Mouse (Mus musculus) embryonic stem cell, embryonic (primary cell): Measurements from ENCODE around the gene Ankrd39.

Experiments used
- CTCF ChIA-PET, 4 experiments: fragments of 300-600 bp in 2 of 4; fragments of 350-600 bp in 2 of 4; sonication (Branson Sonifier 250); formaldehyde crosslinking; loops; one replicate each; lab custom pipeline; 2022; ENCODE audit warnings: inconsistent platforms in 2 of 4; lab: Charles Lee
- POLR2A ChIA-PET, 4 experiments: fragments of 300-600 bp in 2 of 4; fragments of 350-600 bp in 2 of 4; sonication (Branson Sonifier 250); formaldehyde crosslinking; loops; one replicate each; lab custom pipeline; 2022; ENCODE audit warnings: antibody characterized with exemption in 4 of 4, inconsistent platforms in 1 of 4; lab: Charles Lee

Gene Ankrd39

DNA sequence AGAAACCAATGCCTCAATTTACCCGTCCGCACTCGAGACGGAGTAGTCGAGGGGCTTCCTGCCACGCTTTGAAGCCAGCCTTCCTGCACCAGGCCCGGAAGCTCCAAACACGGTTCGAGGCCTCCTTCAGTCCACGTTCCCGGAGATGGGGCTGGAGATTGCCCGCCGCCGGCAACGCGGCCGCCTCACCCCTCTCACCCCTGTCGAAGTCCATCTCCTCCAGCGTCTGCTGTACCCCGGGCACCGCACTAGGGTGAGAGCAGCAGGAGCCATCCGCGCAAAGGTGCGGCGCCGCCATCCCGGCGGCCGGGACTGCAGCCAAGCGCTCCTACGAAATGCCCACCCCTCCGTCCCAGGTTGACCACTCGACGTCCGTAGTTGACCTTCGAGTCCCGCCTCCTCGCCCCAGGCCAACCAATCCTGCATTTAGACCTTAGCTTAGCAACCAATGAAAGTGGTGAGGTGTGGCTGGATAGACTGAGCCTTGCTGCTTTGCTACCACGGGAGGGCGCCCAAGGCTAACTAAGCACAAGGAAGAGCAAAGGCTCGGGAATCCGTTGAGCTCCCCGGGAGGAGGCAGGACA, at the start of gene Ankrd39:
TSS of gene Ankrd39 (minus strand) at position 558 of the 584 bp plus-strand sequence.
- ChIA-PET POLR2A (interaction anchor here (0.6 to 5.0 kb wide), 92 partner anchors 8 to 240 kb away, joined by 3 to 57 read pairs (median 4); partner anchors contain the start of genes Fam178b (in 3 of the 4), Sema4c (in 3 of the 4), 4933424G06Rik (in 1 of the 4) and Ankrd23 (in 1 of the 4)), CTCF (interaction anchor here (0.5 to 4.3 kb wide), 178 partner anchors 8 to 1793 kb away, joined by 3 to 131 read pairs (median 5); partner anchors contain the start of genes Fam178b (in 4 of the 4), Sema4c (in 4 of the 4), Cox5b (in 3 of the 4) and 4933424G06Rik (in 2 of the 4))

DNA sequence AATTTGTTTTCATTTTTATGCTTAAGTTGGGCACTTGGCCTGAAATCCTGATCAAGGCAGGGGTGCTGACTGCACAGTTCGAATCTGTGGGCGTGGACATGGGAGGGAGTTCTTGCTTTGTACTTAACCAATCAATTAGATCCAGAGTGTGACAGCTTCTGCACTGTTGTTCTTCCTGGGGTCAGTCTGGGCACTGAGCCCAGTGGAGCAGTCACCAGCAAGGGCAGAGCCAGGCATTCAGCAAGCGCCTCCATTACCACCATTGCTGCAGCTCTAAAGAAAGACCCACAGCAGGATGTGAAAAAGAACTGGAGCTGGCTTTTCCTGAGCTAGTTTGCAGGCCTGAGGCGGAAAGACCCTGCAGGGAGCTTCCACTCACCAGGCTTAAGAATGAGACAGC, 48.9 kb upstream of the Ankrd39 start:
- CTCF ChIA-PET = interaction anchor here in 2 of 4 experiments (0.5 to 1.6 kb wide), 4 partner anchors 20 to 49 kb away, joined by 3 to 4 read pairs (median 4); partner anchors contain the start of gene Ankrd39 (in 2 of the 2)
- POLR2A ChIA-PET = interaction anchor here in 3 of 4 experiments (0.5 to 1.7 kb wide), 9 partner anchors 9 to 68 kb away, joined by 3 to 5 read pairs (median 3); partner anchors contain the start of gene Ankrd39 (in 1 of the 3)

DNA sequence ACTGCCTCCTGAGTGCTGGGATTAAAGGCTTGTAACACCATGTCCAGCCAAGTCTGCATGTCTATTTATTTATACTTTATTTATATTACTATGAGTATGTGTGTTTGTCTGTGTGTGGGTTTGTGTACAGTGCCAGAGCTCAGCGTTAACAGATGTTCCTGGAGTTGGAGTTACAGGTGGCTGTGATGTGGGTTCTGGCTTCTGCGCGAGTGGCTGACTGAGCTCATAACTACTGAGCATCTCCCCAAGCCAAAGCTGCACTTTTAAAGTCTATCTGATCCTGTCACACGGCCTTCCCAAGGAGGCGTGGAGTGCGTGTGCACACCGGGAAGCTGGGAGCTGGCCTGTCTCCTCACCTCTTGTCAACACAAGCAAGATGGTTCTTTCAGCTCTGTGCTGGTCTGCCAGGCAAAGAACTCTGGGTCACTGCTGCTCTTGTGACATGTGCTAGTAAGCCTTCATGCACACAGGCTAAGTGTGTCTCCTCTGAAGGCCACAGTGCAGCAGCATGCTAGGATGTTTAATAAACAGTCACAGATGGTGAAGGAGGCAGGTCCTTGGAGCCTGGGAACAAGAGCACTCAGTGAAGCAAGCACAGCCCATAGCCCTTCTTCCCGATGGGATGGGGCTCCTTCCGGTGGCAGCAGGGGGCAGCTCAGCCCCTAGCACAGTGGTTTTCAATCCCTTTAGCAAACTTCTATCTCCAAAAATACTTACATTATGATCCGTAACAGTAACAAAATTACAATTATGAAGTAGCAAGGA, 48.1 kb upstream of the Ankrd39 start:
- CTCF ChIA-PET = interaction anchor here in 3 of 4 experiments (0.5 to 1.6 kb wide), 6 partner anchors 21 to 48 kb away, joined by 3 to 4 read pairs (median 4); partner anchors contain the start of genes Ankrd39 (in 3 of the 3) and Sema4c (in 1 of the 3)

DNA sequence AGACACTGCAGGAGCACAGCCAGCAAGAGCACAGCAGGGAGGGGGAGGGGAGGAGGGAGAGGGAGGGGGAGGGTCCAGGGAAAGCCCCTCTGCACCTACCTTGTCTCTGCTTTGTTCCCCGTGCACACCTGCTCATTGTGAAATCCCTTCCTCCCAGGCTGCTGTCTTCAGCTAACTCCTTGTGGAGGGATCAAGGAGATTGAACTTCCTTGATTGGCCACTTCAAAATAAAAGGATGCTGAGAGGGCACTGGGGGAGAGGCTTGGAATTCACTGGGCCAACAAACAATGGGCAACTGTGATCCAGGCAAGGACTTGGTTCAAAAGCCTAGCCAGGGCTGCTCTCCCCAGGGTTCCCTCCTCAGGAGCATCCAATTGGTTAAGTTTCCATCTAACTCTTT, 45.9 kb upstream of the Ankrd39 start:
- ChIA-PET CTCF (interaction anchor here in 1 of 4 experiments (0.8 to 2.4 kb wide), 3 partner anchors 13 to 46 kb away, joined by 3 to 10 read pairs (median 3); partner anchors contain the start of gene Ankrd39), POLR2A (interaction anchor here in 2 of 4 experiments (0.7 to 1.4 kb wide), 10 partner anchors 9 to 497 kb away, joined by 3 to 5 read pairs (median 4); no protein-coding TSS in a partner anchor)

More for the DNA sequence above, 48.1 kb upstream of the Ankrd39 start:
- POLR2A ChIA-PET = interaction anchor here in 3 of 4 experiments (0.5 to 1.7 kb wide), 8 partner anchors 9 to 47 kb away, joined by 3 to 5 read pairs (median 3); no protein-coding TSS in a partner anchor

DNA sequence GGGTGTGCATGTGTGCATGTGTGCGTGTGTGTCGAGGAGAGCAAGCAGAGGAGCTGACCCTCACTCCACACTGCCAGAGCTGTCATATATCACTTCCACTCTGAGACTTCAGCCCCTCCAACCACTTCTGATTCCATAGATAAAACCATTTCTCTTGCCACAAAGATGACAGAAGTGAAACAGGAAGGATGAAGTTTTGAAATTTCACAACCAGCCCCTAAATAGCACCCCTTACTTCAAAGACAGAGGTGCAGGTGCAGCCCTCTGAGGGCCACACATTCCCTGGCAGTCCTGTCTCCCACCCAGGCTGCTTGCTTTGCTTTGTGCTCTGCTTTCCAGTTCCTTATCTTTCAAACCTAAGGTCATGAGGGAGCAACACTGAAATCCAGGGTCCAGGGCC, 44.2 kb upstream of the Ankrd39 start:
- POLR2A ChIA-PET = interaction anchor here in 2 of 4 experiments (0.6 to 0.7 kb wide), 4 partner anchors 23 to 426 kb away, joined by 3 to 4 read pairs (median 4); no protein-coding TSS in a partner anchor
- CTCF ChIA-PET = interaction anchor here in 1 of 4 experiments (2.4 kb wide), 1 partner anchor 44 kb away, joined by 10 read pairs; the partner anchor contains the start of gene Ankrd39

DNA sequence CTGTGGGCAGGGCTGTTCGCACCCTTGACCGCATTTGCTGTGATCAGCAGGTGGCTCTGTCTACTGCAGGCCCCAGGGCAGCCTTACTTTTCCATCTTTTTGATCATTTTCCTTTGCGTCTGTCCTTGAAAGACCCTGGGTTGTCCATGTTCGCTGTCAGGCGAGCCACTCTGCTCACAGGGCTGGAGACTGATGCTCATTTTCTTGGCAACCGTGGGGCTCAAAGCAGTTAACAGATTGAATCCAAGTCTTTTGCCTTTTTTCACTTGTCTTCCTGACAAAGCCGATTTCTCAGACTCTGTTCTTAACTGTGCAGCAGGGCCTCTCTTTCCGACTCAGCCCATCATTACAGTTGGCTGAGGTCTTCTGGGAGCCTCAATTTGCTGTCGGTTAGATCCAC, 43.4 kb upstream of the Ankrd39 start:
- CTCF ChIA-PET = no interaction called here
- POLR2A ChIA-PET = interaction anchor here in 1 of 4 experiments (2.8 kb wide), 1 partner anchor 11 kb away, joined by 10 read pairs; no protein-coding TSS in a partner anchor

DNA sequence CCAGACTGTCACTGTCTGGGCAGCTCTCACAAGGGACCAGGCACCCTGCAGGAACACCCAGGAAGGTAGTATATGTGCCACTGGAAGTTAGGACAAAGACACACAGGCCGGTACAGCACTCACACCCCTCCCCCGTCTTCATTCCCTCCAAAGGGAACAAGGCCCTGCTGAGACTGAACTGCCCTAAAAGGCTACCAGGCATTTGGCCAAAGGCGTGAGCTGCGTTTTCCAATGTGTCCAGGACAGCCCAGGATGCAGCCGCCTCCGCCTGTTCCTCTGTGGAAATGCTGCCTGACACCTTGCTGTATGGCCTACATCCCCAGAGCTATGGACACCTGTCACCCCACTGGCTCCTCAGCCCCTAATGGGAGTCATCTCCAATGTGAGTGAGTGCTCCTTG, 42.2 kb upstream of the Ankrd39 start:
- ChIA-PET CTCF (no interaction called here), POLR2A (interaction anchor here in 2 of 4 experiments (0.6 to 2.8 kb wide), 9 partner anchors 9 to 231 kb away, joined by 3 to 10 read pairs (median 3); partner anchors contain the start of gene Sema4c (in 1 of the 2))

DNA sequence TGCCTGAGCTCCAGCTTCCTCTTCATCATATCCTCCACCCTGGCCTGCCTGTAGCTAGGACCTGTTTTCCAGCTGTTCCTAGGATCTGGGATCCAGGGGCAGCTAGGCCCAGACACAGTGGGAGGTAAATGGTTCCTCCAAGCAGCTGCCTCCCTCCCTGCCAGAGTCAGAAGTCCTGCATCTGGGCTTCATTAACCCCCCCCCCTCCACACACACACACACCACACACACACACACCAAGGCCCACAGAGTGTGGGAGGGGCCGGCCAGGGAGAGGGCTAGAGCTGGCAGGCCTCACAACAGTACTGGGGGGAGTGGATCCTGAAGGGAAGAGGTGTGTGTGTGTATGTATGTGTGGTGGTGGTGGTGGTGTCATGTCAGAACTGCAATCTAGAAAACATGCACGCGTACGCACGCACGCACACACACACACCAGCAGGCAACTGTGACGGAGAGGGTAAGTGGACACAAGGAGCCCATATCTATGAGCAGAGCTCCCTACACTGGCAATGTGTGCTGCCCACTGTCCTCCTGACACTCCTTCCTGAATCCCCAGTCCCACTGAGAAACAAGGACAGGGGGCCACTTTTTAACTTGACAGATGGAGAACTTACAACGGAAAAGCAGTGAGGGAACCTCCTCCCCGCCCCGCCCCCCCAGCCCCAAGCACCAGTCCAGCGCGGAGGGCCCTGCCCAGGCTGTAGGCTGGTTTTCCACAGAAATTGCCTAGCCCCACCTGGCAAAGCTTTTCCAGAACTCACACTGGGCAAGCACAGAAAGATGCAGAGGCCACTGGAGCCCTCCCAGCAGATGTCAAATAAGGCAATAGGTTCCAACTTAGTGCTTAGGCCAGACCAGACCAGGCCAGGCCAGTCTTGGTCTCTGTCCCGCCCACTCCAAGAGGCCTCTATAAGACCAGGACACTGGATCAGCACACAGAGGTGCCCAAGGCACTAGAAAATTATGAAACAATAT, 41.5 kb upstream of the Ankrd39 start:
- CTCF ChIA-PET = interaction anchor here in 3 of 4 experiments (0.7 to 1.5 kb wide), 5 partner anchors 10 to 1091 kb away, joined by 3 to 7 read pairs (median 3); partner anchors contain the start of gene Ankrd39 (in 1 of the 3)
- POLR2A ChIA-PET = interaction anchor here in 2 of 4 experiments (0.5 to 4.0 kb wide), 19 partner anchors 8 to 230 kb away, joined by 3 to 10 read pairs (median 3); partner anchors contain the start of genes Ankrd39 (in 1 of the 2) and Sema4c (in 1 of the 2)

DNA sequence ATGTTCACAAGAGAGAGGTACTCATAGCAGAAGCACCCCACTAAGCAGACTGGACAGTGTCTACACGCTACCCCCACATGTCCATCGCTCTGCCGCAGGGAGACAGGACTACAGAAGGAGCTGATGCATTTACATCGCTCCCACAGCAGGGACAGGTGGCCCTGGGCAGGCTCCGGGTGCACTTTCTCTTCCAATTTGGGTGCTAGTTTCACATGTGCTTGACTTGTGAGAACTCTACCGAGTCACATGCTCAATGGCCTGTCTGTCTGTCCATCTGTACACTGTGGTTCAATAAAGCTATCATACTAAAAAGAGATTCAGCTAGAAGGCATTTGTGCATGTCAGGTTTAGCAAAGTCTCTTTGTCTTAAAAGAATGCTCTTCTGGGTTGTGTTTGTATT, 40.6 kb upstream of the Ankrd39 start:
- POLR2A ChIA-PET = interaction anchor here in 3 of 4 experiments (0.5 to 4.0 kb wide), 15 partner anchors 8 to 121 kb away, joined by 3 to 10 read pairs (median 3); partner anchors contain the start of genes Ankrd39 (in 2 of the 3) and 4933424G06Rik (in 1 of the 3)
- CTCF ChIA-PET = interaction anchor here in 2 of 4 experiments (1.1 to 1.5 kb wide), 3 partner anchors 11 to 40 kb away, joined by 3 to 4 read pairs (median 3); partner anchors contain the start of gene Ankrd39 (in 1 of the 2)

DNA sequence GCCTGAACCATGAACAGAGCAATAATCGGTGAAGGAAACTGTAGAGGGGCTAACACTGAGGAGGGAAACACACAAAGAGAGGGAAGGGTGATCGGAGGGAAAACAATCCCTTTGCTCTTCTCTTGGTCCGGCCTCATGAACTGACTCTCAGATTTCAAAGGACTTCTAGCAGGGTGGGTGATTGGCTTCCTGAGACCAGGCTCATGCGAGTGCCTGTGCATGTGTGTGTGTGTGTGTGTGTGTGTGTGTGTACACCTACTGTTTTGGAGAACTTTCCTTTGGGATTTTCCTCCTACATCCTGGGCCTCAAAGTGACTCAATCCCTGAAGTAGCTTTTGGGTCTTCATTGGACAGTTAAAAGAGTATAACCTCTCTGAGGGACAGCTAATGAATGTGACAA, 39.0 kb upstream of the Ankrd39 start:
- CTCF ChIA-PET = interaction anchor here in 1 of 4 experiments (0.5 kb wide), 1 partner anchor 32 kb away, joined by 3 read pairs; no protein-coding TSS in a partner anchor
- POLR2A ChIA-PET = interaction anchor here in 2 of 4 experiments (0.9 to 4.0 kb wide), 3 partner anchors 16 to 43 kb away, joined by 4 to 10 read pairs (median 4); no protein-coding TSS in a partner anchor

DNA sequence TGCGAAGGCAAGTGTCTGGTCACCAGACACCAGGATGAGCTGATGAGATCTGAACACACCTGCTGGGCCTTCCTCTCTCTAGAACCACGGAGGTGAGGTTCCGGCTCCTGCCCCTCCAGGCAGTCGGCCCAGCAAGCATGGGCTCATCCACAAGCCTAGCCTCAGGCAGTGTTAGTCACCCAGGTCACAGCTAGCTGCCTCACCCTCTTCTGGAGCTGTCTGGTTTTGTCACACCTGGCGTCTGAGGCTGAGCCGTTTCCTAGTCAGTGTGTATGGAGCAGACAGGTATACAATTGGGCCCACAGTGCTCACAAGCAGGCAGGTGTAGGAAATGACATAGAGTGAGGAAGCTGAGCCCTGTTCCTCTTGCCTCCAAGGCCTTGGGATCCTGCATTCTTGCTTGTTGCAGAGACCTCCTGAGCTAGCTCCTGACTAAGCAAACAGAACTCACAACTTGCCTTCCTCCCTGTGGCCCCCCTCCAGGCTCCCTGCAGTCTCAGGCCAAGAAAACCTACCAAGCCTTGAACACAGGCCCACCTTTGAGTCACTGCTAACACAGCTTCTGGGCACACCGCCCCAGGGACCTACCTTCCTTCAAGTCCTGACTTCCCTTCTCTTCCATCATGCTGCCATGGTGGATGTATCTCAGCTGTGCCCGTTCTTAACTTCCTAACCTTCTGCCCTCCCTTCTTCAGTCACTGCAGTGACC, 36.3 kb upstream of the Ankrd39 start:
- CTCF ChIA-PET = interaction anchor here in 3 of 4 experiments (0.7 to 2.1 kb wide), 5 partner anchors 32 to 163 kb away, joined by 3 to 6 read pairs (median 4); partner anchors contain the start of gene Ankrd39 (in 2 of the 3)
- POLR2A ChIA-PET = interaction anchor here in 3 of 4 experiments (0.6 to 3.3 kb wide), 19 partner anchors 9 to 368 kb away, joined by 3 to 10 read pairs (median 3); partner anchors contain the start of genes Ankrd39 (in 1 of the 3) and Sema4c (in 1 of the 3)

DNA sequence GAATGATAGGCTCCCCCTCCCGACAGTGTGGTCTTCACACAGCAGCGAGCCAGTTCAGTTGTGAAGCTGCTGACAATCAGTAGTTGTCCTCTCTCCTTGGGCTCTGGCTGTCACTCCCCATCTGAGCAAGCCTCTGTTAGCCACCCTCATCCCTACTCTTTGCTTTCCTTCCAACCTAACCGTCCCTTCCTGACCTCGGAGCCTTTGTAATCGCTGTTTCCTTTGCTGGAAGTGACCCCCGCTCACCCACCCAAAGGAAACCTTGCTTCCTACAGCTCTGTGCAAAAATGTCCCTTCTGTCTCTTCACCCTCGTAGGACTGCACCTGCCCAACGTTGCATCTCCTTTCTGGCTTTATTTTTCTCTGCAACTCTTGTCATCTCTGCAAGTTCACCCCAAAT, 35.0 kb upstream of the Ankrd39 start:
- CTCF ChIA-PET = no interaction called here

DNA sequence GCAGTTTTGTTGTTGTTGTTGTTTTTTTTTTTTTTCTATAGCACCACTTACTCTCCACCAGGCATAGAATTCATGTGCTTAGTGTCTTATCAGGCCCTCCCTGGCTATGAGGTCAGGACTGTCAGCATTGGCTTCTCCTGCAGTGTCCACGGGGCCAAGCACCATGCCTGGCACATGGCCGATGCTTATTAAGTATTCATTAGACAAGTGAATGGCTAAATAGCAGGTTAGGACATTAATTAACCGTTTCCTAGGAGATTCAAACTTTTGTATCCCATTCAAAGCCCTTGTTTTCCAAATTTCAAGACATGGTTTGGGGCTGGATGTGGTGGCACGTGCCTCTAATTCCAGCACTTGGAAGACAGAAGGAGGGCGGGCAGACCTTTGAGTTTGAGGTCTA, 34.0 kb upstream of the Ankrd39 start:
- ChIA-PET POLR2A (interaction anchor here in 2 of 4 experiments (0.6 to 3.3 kb wide), 5 partner anchors 12 to 72 kb away, joined by 3 to 18 read pairs (median 8); partner anchors contain the start of gene Sema4c (in 1 of the 2)), CTCF (interaction anchor here in 1 of 4 experiments (1.3 kb wide), 1 partner anchor 34 kb away, joined by 4 read pairs; the partner anchor contains the start of gene Ankrd39)

More for the DNA sequence above, 35.0 kb upstream of the Ankrd39 start:
- POLR2A ChIA-PET = interaction anchor here in 2 of 4 experiments (2.7 to 3.3 kb wide), 2 partner anchors 13 kb away, joined by 10 to 18 read pairs; no protein-coding TSS in a partner anchor

DNA sequence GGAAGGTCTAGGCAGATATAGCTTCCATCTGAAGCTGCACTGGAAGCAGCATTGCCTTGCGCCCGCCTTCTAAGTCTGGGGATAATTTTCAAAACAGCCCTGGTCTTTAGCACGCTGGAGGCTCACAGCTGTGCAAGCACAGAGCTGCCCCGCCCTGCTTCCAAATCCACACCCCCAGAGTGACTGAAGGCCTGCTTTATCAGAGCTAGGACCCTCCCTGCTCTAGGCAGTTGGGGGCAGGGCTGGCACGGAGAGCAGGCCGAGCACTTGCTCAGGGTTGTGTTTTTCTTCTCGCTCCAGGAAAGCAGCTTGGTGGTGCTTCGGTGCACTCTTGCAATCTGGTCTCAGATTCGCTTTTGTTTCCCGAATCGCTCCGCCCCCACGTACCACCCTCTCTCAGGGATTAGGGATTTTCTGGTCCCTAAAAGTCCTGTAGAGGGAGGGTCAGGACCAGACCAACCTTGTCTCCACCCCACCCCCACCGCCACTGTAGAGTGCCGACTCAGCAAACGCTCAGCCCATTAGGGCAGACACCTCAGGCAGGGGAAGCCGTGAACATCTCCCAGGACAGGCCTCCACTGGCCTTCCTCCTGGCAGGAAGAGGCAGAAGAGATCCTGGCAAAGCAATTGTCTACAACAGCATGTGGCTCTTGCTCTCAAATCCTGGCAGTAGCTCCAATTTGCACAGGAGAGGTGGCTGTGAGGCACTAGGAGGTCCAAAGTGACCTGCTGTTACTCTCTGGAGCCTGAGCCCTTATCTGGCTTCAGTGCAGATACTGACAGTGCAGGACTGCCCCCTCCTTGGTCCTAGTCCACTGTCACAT, 33.4 kb upstream of the Ankrd39 start:
- POLR2A ChIA-PET = interaction anchor here in 3 of 4 experiments (0.7 to 3.8 kb wide), 21 partner anchors 8 to 347 kb away, joined by 3 to 34 read pairs (median 4); partner anchors contain the start of genes Ankrd39 (in 2 of the 3), Sema4c (in 2 of the 3) and Arid5a (in 1 of the 3)
- CTCF ChIA-PET = interaction anchor here (0.5 to 1.4 kb wide), 14 partner anchors 10 to 572 kb away, joined by 3 to 15 read pairs (median 4); partner anchors contain the start of genes Ankrd39 (in 3 of the 4) and Sema4c (in 2 of the 4)
